Mouse (Mus musculus) left cerebral cortex, postnatal 25 days (tissue): Measurements from ENCODE around the gene Tysnd1. TPM values are rescaled to one million over a fixed set of nuclear protein-coding genes. Genes with fewer than 3 reads are reported as not detected.

Experiments
- DNase-seq, 2 experiments: peaks; one replicate each; pipeline ENCODE4 v3.0.0; 2022; ENCODE audit warnings: low spot score in 2 of 2, mixed read lengths in 1 of 2
- intact Hi-C: fragments of 180-260 bp; cut with DNase I; formaldehyde crosslinking; loops from one replicate; pipeline ENCODE4 v1.15.1; 2025
- total RNA-seq, 2 experiments: library from RNA; stranded (reverse); gene quantifications; 2 replicates each; pipeline ENCODE4 v1.2.3; 2021

The Tysnd1 gene
- total RNA-seq, 2 experiments from 2014 or later: 21.7 to 24.3 TPM

DNA sequence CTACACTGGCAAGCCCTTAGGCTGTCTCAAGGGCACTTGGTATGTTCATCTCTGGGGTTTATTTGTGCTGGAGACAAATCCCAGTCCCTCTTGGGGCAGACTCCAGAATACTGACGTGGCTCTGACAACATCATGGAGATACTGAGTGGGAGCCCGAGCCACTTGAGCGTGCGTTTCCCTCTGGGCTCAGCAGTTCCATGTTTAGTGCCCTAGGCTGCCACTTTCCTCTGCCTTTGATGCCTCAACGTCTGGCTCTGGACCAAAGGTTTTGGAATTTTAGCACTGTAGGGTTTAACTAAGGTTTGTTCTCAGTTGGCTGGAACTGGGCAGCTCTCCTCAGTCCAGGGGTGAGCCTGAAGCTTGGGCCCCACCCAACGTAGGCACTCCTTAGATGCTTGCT lies 28.0 kb downstream of the Tysnd1 start:
- intact Hi-C loops: no loop called here
- DNase-seq: no peak

DNA sequence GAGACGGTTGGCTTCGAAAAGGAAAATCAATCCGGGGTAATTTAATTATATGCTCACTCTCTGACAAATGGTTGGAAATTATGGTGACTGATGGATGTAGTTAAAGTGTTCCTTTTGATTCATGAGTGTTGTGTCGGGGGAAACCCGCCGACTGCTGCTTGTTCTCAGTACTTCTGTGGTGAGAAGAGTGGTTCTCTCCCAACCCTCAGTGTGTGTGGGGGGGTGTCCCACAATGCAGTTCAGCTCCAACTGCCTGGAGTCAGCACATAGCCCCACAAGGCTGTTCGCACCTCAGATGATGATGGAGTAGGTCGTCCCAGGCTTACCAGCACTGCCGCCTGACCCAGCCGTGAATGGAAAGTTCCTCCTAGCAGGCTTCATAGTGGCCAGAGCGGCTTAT lies 33.9 kb downstream of the Tysnd1 start:
- intact Hi-C loops: no loop called here
- peak in 1 of 2 experiments; percentile 37 for DNase-seq

- intact Hi-C loops: no loop called here
- DNase-seq: no peak
Observed at GRCm38 (mm10) chr10:61730171-61730570, 34.9 kb downstream of the Tysnd1 start.

- intact Hi-C loops: no loop called here
- DNase-seq: no peak
Observed at GRCm38 (mm10) chr10:61734377-61734776, 39.1 kb downstream of the Tysnd1 start.

DNA sequence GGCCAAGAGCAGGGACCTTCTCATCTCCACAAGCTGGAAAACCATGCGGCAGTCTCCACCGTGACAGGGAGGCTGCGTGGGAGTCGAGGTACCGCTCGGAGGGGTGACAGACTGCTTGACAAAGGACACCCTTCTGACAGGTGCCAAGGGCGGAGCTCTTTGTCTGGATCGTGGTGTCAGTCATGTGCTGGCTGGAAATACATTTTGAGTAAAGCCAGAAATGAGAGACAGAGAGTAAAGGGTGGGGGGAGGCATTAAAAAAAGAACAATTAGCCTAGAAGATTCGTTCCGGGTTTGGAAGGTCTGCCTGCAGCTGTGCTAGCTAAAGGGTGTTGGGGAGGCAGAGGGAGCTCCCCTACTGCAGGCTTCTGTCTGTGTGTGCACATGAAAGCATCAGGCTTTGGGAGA lies 41.4 kb downstream of the Tysnd1 start:
- intact Hi-C loops: no loop called here
- DNase-seq: peak; percentile 19 to 30

GRCm38 (mm10) chr10:61737537-61737936 lies 42.2 kb downstream of the Tysnd1 start:
- intact Hi-C loops: no loop called here
- no peak for DNase-seq

- intact Hi-C loops: no loop called here
- DNase-seq: no peak
Observed at GRCm38 (mm10) chr10:61738126-61738525, 42.8 kb downstream of the Tysnd1 start.

GRCm38 (mm10) chr10:61741306-61741705 lies 46.0 kb downstream of the Tysnd1 start:
- intact Hi-C loops: no loop called here
- no peak for DNase-seq

DNA sequence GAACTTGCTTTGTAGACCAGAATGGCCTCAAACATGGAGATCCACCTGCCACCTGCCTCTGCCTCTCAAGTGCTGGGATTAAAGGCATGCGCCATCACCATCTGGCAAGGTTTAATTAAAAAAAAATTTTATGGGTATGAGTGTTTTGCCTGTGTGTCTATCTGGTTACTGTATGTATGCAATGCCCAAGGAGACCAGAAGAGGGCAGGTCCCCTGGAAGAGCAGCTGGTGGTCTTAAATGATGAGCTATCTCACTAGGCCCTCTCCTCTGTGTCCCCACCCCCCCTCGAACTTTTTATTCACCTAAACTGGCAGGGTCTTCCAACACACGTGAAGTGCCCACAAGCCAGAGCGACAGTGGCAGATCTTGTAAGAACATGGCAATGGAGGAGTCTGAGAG lies 46.6 kb downstream of the Tysnd1 start:
- intact Hi-C loops: no loop called here
- no peak for DNase-seq

GRCm38 (mm10) chr10:61742336-61742735 lies 47.0 kb downstream of the Tysnd1 start:
- no peak for DNase-seq
- intact Hi-C loops: no loop called here

DNA sequence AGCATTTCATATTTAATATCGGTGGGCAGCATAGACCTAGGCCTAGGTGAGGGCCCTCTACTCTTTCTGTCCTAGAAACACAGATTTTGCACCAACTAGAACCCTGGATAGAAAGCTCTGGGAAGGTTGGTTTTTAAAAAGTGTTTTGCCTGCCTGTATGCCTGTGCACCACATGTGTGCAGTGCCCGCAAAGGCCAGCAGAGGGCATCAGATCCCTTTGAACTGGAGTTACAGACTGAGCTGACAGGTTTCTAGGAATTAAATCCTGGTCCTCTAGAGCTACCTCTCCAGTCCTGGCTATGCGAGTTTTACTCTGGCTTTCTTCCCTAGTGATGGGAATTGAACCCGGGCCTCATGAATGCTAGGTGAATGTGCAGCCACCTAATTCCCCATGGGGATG lies 49.8 kb downstream of the Tysnd1 start:
- DNase-seq: no peak
- intact Hi-C loops: no loop called here

DNA sequence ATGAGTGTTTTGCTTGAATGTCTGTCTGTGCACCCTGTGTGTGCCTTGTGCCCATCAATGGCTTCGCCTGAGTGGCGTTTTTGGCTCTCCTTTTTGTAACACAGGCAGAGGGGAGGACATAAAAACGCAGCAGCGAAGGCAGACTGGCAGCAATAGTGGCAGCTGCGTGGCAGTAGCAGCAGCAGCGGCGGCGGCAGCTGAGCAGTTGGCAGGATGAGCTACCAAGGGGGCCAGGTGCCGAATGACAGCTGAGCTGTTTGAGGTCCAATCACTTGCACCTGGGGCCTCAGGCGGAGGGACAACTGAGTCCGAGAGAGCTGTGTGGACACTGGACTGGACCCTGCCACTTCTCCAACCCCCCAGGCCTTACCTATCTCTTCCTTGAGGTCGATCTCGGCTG lies 52.0 kb downstream of the Tysnd1 start:
- no peak for DNase-seq

DNA sequence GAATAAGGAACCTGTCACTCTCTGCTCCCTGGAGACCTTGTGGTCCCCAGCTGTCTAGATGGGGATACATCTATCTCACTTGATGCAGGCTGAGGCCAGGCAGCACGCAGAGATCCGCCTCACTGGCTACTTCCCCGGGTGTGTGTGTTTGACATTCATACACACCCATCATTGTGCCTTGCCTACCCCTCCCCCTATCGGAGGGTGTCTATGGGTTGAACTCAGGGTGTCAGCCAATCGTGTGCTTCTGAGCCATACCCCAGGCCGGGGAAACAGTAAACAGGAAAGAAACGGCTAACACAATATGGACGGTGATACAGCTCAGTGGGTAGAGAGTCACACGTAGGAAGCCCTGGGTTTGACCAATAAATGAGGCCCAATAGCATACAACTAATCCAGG lies 54.7 kb downstream of the Tysnd1 start:
- no peak for DNase-seq
- intact Hi-C loops: no loop called here

More for the DNA sequence above, 52.0 kb downstream of the Tysnd1 start:
- intact Hi-C loops: no loop called here

- intact Hi-C loops: no loop called here
- no peak for DNase-seq
Observed at GRCm38 (mm10) chr10:61751534-61752219, 56.4 kb downstream of the Tysnd1 start.

Other genes with a start within 250 kb of the Tysnd1 start
- 10 to 100 TPM; 47.7 to 51.4 TPM for gene Eif4ebp2, start 242.9 kb upstream of the Tysnd1 start, total RNA-seq
- gene Lrrc20, start 219.7 kb upstream of the Tysnd1 start, total RNA-seq: 10 to 100 TPM; 17.5 to 18.0 TPM
- 1 to 10 TPM; 1.5 to 1.6 TPM for gene Npffr1, start 100.0 kb upstream of the Tysnd1 start, total RNA-seq
- gene Ppa1, start 47.0 kb upstream of the Tysnd1 start, total RNA-seq: 100 to 1,000 TPM; 106 to 114 TPM
- 100 to 1,000 TPM; 118 to 131 TPM for gene Sar1a, start 15.2 kb upstream of the Tysnd1 start, total RNA-seq
- gene Aifm2, start 19.7 kb downstream of the Tysnd1 start, total RNA-seq: 1 to 10 TPM; 4.7 to 6.4 TPM
- gene H2afy2, start 88.6 kb downstream of the Tysnd1 start, total RNA-seq: 10 to 100 TPM; 25.1 to 28.5 TPM